Mouse (Mus musculus) telencephalon, adult 2 months (tissue): Measurements from ENCODE around the gene Plagl1.
A peak's percentile ranks its signal among the peaks of the same experiment; 100 is the strongest.
"Not testable (repeated sequence)": the region's sequence is repeated elsewhere in the genome, so short reads cannot be mapped to it uniquely, and the experiment has no call there.

Source experiments
- DNase-seq: peaks from one replicate; pipeline ENCODE4 v3.0.0-alpha.2; 2011; ENCODE audit warnings: low read depth, low spot score

The Plagl1 gene

GRCm38 (mm10) chr10:13060021-13060668, at the start of gene Plagl1:
Plagl1 (plus strand) TSS chr10:13060504.
- peak; percentile 13 for DNase-seq

- no peak for DNase-seq
These were observed 46.3 kb upstream of the Plagl1 start for GRCm38 (mm10) chr10:13014026-13014425.

GRCm38 (mm10) chr10:13016573-13016972, 43.7 kb upstream of the Plagl1 start:
- peak; percentile 49 for DNase-seq

- no peak for DNase-seq
These were observed 41.8 kb upstream of the Plagl1 start for GRCm38 (mm10) chr10:13018510-13018909.

GRCm38 (mm10) chr10:13019026-13019425, 41.3 kb upstream of the Plagl1 start:
- DNase-seq: no peak

GRCm38 (mm10) chr10:13022103-13022502, 38.2 kb upstream of the Plagl1 start:
- no peak for DNase-seq

GRCm38 (mm10) chr10:13023985-13024384, 36.3 kb upstream of the Plagl1 start:
- not testable (repeated sequence) for DNase-seq

- DNase-seq: no peak
These were observed 32.6 kb upstream of the Plagl1 start for GRCm38 (mm10) chr10:13027702-13028101.

- DNase-seq: no peak
These were observed 32.1 kb upstream of the Plagl1 start for GRCm38 (mm10) chr10:13028215-13028614.

- DNase-seq: no peak
These were observed 30.9 kb upstream of the Plagl1 start for GRCm38 (mm10) chr10:13029416-13029815.

GRCm38 (mm10) chr10:13035270-13035669, 25.0 kb upstream of the Plagl1 start:
- DNase-seq: no peak

- no peak for DNase-seq
These were observed 20.6 kb upstream of the Plagl1 start for GRCm38 (mm10) chr10:13039637-13040174.

- peak; percentile 3 for DNase-seq
These were observed 15.6 kb upstream of the Plagl1 start for GRCm38 (mm10) chr10:13044659-13045058.

GRCm38 (mm10) chr10:13047816-13048215, 12.5 kb upstream of the Plagl1 start:
- DNase-seq: peak; percentile 2

- DNase-seq: no peak
These were observed 3.4 kb upstream of the Plagl1 start for GRCm38 (mm10) chr10:13056863-13057381.

- no peak for DNase-seq
These were observed 742 bp downstream of the Plagl1 start for GRCm38 (mm10) chr10:13060821-13061671.

GRCm38 (mm10) chr10:13062373-13062772, 2.1 kb downstream of the Plagl1 start:
- no peak for DNase-seq

- DNase-seq: no peak
These were observed 3.2 kb downstream of the Plagl1 start for GRCm38 (mm10) chr10:13063457-13063856.

GRCm38 (mm10) chr10:13065129-13065752, 4.9 kb downstream of the Plagl1 start:
- DNase-seq: no peak

GRCm38 (mm10) chr10:13071031-13071430, 10.7 kb downstream of the Plagl1 start:
- no peak for DNase-seq

GRCm38 (mm10) chr10:13076807-13077532, 16.7 kb downstream of the Plagl1 start:
- DNase-seq: no peak
